Comparison of ENCODE assay signal across 7 mouse cellular contexts in genomic region chr16:52451101-52451785, GRCm38 (mm10). TPM values are rescaled to one million over a fixed set of nuclear protein-coding genes. Genes with fewer than 3 reads are reported as not detected.
DNase-seq lines count a peak whose midpoint lies in the region; ATAC-seq lines count a peak whose summit lies in the region.

No protein-coding gene starts in this region.

- H3K4me2 ChIP-seq in heart, embryonic 14.5 days (ENCODE audit: low read length) = peak overlapping the region; percentile 84

- peak overlapping the region; percentile 77 for H3K9ac ChIP-seq in heart, embryonic 14.5 days (ENCODE audit: low read length)

- H3K4me1 ChIP-seq in heart, embryonic 14.5 days (ENCODE audit: control insufficient read depth in 2 of 2, insufficient read depth in 2 of 2, low read length in 2 of 2) = peaks cover 0 to 7% of the 10 kb centered on the region in 2 experiments; a peak in 2 of 4 replicates

- H3K27ac ChIP-seq in heart, embryonic 14.5 days (replicated peaks in 1 of 2; ENCODE audit: control insufficient read depth in 1 of 2, insufficient read depth in 1 of 2, low read depth in 2 of 2, low read length in 2 of 2) = peak overlapping the region in 1 of 2 experiments; percentile 72; a peak in 2 of 4 replicates

- peak; percentile 4 for DNase-seq in thymus, postnatal 36 days
- no peak for DNase-seq in thymus, postnatal 14 days
- DNase-seq in cerebellum, postnatal 36 days = peak; percentile 15 to 30
- peak; percentile 43 to 63 for DNase-seq in kidney, postnatal 4 days
- peak; percentile 28 for DNase-seq in lung, postnatal 14 days
- peak; percentile 28 for DNase-seq in right cerebral cortex, postnatal 14 days

- WGBS in heart, embryonic 14.5 days = 2% methylated on average over 15 of the region's 15 CpGs

- H3K27me3 ChIP-seq in heart, embryonic 14.5 days (ENCODE audit: control insufficient read depth, insufficient read depth, low read length) = no peaks in the 10 kb centered on the region

- no peaks in the 10 kb centered on the region for H3K36me3 ChIP-seq in heart, embryonic 14.5 days (ENCODE audit: control insufficient read depth, insufficient read depth, low read length)

- no peaks in the 10 kb centered on the region for H3K9me3 ChIP-seq in heart, embryonic 14.5 days (ENCODE audit: control insufficient read depth, low read length)

- no peak for ATAC-seq in heart, embryonic 14.5 days (ENCODE audit: insufficient number of reproducible peaks, insufficient read depth, low FRiP score, low read depth)

- peak overlapping the region; percentile 80 to 83 for H3K4me3 ChIP-seq in heart, embryonic 14.5 days (ENCODE audit: control insufficient read depth in 1 of 2, insufficient read depth in 1 of 2, low read depth in 1 of 2, low read length in 2 of 2)

RNA-seq across cellular contexts. Expression of gene Alcam, which starts 2.6 kb away (rescaled TPM):
- 14.7 and 21.2 TPM in 2 replicates for polyA plus RNA-seq in heart, embryonic 14.5 days (2014; fragmentation: Nextera tagmentation; extraction: Ambion mirVana)
